Mouse (Mus musculus): ENCODE results near the gene Rnf216. TPM values are rescaled to one million over a fixed set of nuclear protein-coding genes. Genes with fewer than 3 reads are reported as not detected.

The Rnf216 gene
- polyA plus RNA-seq, 1 experiment from 2014 or later: 26.9 TPM

- Histone ChIP-seq H3K4me1 (ENCODE audit: control insufficient read depth, insufficient read depth, low read length) (peaks cover 18% of the 10 kb centered on the region), H3K9me3 (replicated peaks; ENCODE audit: control insufficient read depth, low read length) (no peaks in the 10 kb centered on the region), H3K36me3 (ENCODE audit: control insufficient read depth, insufficient read depth, low read length) (peaks cover 8% of the 10 kb centered on the region), H3K27ac (ENCODE audit: low read depth, low read length) (peak overlapping the region; percentile 98), H3K9ac (ENCODE audit: low read length) (peak overlapping the region; percentile 99), H3K4me3 (ENCODE audit: low read depth, low read length) (peak overlapping the region; percentile 99), H3K27me3 (replicated peaks; ENCODE audit: control insufficient read depth, insufficient read depth, low read length) (no peaks in the 10 kb centered on the region; the same call in 1 of the 2 replicates), H3K4me2 (ENCODE audit: low read length) (peak overlapping the region; percentile 90)
- DNase-seq (ENCODE audit: low spot score) (peak; percentile 46), ATAC-seq (peak; percentile 19)
- WGBS: under 1% methylated on average over 41 of the region's 59 CpGs
These were observed 152.0 kb downstream of the Rnf216 start for GRCm38 (mm10) chr5:142960775-142961271.

- Histone ChIP-seq H3K36me3 (ENCODE audit: control insufficient read depth, insufficient read depth, low read length) (0 out of 2 replicates have a peak, but pooled peaks cover 3% of the 10 kb centered on the region), H3K4me1 (ENCODE audit: control insufficient read depth, insufficient read depth, low read length) (peaks cover 17% of the 10 kb centered on the region), H3K4me2 (ENCODE audit: low read length) (peak within 1 kb of the TSS; percentile 90), H3K9me3 (replicated peaks; ENCODE audit: control insufficient read depth, low read length) (no peaks in the 10 kb centered on the region), H3K27ac (ENCODE audit: low read depth, low read length) (peak within 1 kb of the TSS; percentile 98), H3K9ac (ENCODE audit: low read length) (peak within 1 kb of the TSS; percentile 99), H3K4me3 (ENCODE audit: low read depth, low read length) (peak within 1 kb of the TSS; percentile 99), H3K27me3 (replicated peaks; ENCODE audit: control insufficient read depth, insufficient read depth, low read length) (no peaks in the 10 kb centered on the region; the same call in 1 of the 2 replicates)
- DNase-seq (ENCODE audit: low spot score): peak; percentile 95
- 6% methylated on average over 42 of the region's 44 CpGs for WGBS
- ATAC-seq: peak; percentile 76
These were observed 152.9 kb downstream of the Rnf216 start, which contains the start of gene Fscn1 for GRCm38 (mm10) chr5:142959576-142960556. Gene Fscn1, plus strand, starts transcription at chr5:142960343.

GRCm38 (mm10) chr5:142959156-142959555 is 153.6 kb downstream of the Rnf216 start:
- no peaks in the 10 kb centered on the region; the same call in 1 of the 2 replicates for H3K27me3 ChIP-seq (replicated peaks; ENCODE audit: control insufficient read depth, insufficient read depth, low read length)
- no peak for DNase-seq (ENCODE audit: low spot score)
- no peak for ATAC-seq
- H3K9ac ChIP-seq (ENCODE audit: low read length): no peak overlapping the region
- no peak overlapping the region for H3K4me2 ChIP-seq (ENCODE audit: low read length)
- no peaks in the 10 kb centered on the region for H3K36me3 ChIP-seq (ENCODE audit: control insufficient read depth, insufficient read depth, low read length)
- no peaks in the 10 kb centered on the region for H3K9me3 ChIP-seq (replicated peaks; ENCODE audit: control insufficient read depth, low read length)
- 75% methylated on average over 4 of the region's 4 CpGs for WGBS
- H3K4me3 ChIP-seq (ENCODE audit: low read depth, low read length): no peak overlapping the region
- H3K27ac ChIP-seq (ENCODE audit: low read depth, low read length): no peak overlapping the region
- H3K4me1 ChIP-seq (ENCODE audit: control insufficient read depth, insufficient read depth, low read length): peaks cover 10% of the 10 kb centered on the region

GRCm38 (mm10) chr5:142958464-142958863 is 154.3 kb downstream of the Rnf216 start:
- DNase-seq (ENCODE audit: low spot score): no peak
- no peak overlapping the region for H3K4me2 ChIP-seq (ENCODE audit: low read length)
- H3K4me1 ChIP-seq (ENCODE audit: control insufficient read depth, insufficient read depth, low read length): peaks cover 3% of the 10 kb centered on the region; the same call in 1 of the 2 replicates
- no peak overlapping the region for H3K9ac ChIP-seq (ENCODE audit: low read length)
- no peak for ATAC-seq
- no peaks in the 10 kb centered on the region for H3K9me3 ChIP-seq (replicated peaks; ENCODE audit: control insufficient read depth, low read length)
- H3K36me3 ChIP-seq (ENCODE audit: control insufficient read depth, insufficient read depth, low read length): no peaks in the 10 kb centered on the region
- no peak overlapping the region for H3K4me3 ChIP-seq (ENCODE audit: low read depth, low read length)
- H3K27ac ChIP-seq (ENCODE audit: low read depth, low read length): no peak overlapping the region
- H3K27me3 ChIP-seq (replicated peaks; ENCODE audit: control insufficient read depth, insufficient read depth, low read length): no peaks in the 10 kb centered on the region; the same call in 1 of the 2 replicates
- WGBS: 89% methylated on average over 14 of the region's 14 CpGs

DNA sequence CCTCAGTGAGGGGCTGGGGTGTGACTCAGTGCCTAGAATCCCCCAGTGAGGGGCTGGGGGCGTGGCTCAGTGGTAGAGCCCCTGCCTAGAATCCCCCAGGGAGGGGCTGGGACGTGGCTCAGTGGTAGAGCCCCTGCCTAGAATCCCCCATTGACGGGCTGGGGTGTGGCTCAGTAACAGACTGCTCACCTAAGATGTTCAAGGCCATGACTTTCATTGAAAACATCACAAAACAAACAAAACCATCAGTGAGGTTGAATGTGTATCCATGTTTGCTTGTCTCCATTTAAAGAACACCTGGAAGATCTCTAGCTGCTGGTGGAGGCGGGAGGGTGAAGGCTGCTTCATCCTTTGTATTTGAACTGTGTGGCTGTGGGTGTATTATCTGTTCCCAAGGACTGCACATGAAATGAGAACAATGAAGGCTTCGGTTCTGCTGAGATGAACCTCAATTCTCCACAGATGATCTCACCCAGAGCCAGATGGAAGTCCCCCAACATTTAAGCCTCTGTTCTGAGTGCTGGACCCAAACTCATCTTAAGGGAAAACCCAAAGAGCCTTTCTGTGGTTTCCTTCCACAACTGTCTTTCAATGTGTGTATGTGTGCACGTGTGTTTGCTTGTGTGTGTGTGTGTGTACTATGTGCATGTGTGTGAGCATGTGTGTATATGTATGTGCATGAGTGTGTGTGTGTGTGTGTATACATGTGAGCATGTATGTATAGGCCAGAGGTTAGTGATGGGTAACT is 155.7 kb downstream of the Rnf216 start:
- ATAC-seq (no peak), DNase-seq (ENCODE audit: low spot score) (no peak)
- H3K36me3 ChIP-seq (ENCODE audit: control insufficient read depth, insufficient read depth, low read length): no peaks in the 10 kb centered on the region
- peaks cover 2% of the 10 kb centered on the region; the same call in 1 of the 2 replicates for H3K4me1 ChIP-seq (ENCODE audit: control insufficient read depth, insufficient read depth, low read length)
- H3K27ac ChIP-seq (ENCODE audit: low read depth, low read length): no peak overlapping the region
- 62% methylated on average over 6 of the region's 6 CpGs for WGBS
- no peak overlapping the region for H3K4me3 ChIP-seq (ENCODE audit: low read depth, low read length)
- no peaks in the 10 kb centered on the region; the same call in 1 of the 2 replicates for H3K27me3 ChIP-seq (replicated peaks; ENCODE audit: control insufficient read depth, insufficient read depth, low read length)
- H3K4me2 ChIP-seq (ENCODE audit: low read length): no peak overlapping the region
- H3K9ac ChIP-seq (ENCODE audit: low read length): no peak overlapping the region
- no peaks in the 10 kb centered on the region for H3K9me3 ChIP-seq (replicated peaks; ENCODE audit: control insufficient read depth, low read length)

DNA sequence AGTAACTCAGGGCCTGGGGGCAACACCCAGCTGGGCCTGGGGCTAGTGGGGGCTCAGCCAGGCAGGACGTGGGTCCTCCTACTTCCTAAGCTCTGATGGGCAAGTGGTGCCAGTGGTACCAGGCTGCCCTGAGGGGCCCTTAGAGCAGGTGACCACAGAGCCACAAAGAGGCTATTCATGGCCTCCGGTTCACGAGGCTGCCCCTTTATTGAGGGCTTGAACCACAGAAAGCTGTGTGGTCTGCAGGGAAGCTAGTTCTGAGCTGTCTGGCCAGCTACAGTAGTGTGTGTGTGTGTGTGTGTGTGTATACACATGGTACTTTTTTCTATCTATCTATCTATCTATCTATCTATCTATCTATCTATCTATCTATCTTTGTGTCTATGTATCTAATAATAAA is 159.2 kb downstream of the Rnf216 start:
- ATAC-seq: no peak
- no peaks in the 10 kb centered on the region for H3K9me3 ChIP-seq (replicated peaks; ENCODE audit: control insufficient read depth, low read length)
- H3K27ac ChIP-seq (ENCODE audit: low read depth, low read length): no peak overlapping the region
- H3K4me2 ChIP-seq (ENCODE audit: low read length): no peak overlapping the region
- no peak overlapping the region for H3K4me3 ChIP-seq (ENCODE audit: low read depth, low read length)
- 35% methylated on average over 3 of the region's 3 CpGs for WGBS
- no peaks in the 10 kb centered on the region for H3K27me3 ChIP-seq (replicated peaks; ENCODE audit: control insufficient read depth, insufficient read depth, low read length)
- no peaks in the 10 kb centered on the region for H3K4me1 ChIP-seq (ENCODE audit: control insufficient read depth, insufficient read depth, low read length)
- H3K9ac ChIP-seq (ENCODE audit: low read length): no peak overlapping the region
- DNase-seq (ENCODE audit: low spot score): no peak
- H3K36me3 ChIP-seq (ENCODE audit: control insufficient read depth, insufficient read depth, low read length): no peaks in the 10 kb centered on the region

GRCm38 (mm10) chr5:142950405-142950804 is 162.4 kb downstream of the Rnf216 start:
- H3K4me1 ChIP-seq (ENCODE audit: control insufficient read depth, insufficient read depth, low read length): no peaks in the 10 kb centered on the region
- no peaks in the 10 kb centered on the region for H3K36me3 ChIP-seq (ENCODE audit: control insufficient read depth, insufficient read depth, low read length)
- WGBS: 57% methylated on average over 6 of the region's 6 CpGs
- no peak overlapping the region for H3K27ac ChIP-seq (ENCODE audit: low read depth, low read length)
- H3K9ac ChIP-seq (ENCODE audit: low read length): no peak overlapping the region
- ATAC-seq: no peak
- DNase-seq (ENCODE audit: low spot score): peak; percentile 65
- no peaks in the 10 kb centered on the region for H3K9me3 ChIP-seq (replicated peaks; ENCODE audit: control insufficient read depth, low read length)
- no peak overlapping the region for H3K4me2 ChIP-seq (ENCODE audit: low read length)
- no peak overlapping the region for H3K4me3 ChIP-seq (ENCODE audit: low read depth, low read length)
- H3K27me3 ChIP-seq (replicated peaks; ENCODE audit: control insufficient read depth, insufficient read depth, low read length): no peaks in the 10 kb centered on the region

GRCm38 (mm10) chr5:142949580-142949979 is 163.2 kb downstream of the Rnf216 start:
- 73% methylated on average over 6 of the region's 6 CpGs for WGBS
- Histone ChIP-seq H3K27ac (ENCODE audit: low read depth, low read length) (no peak overlapping the region), H3K9me3 (replicated peaks; ENCODE audit: control insufficient read depth, low read length) (no peaks in the 10 kb centered on the region), H3K4me1 (ENCODE audit: control insufficient read depth, insufficient read depth, low read length) (no peaks in the 10 kb centered on the region), H3K9ac (ENCODE audit: low read length) (no peak overlapping the region), H3K36me3 (ENCODE audit: control insufficient read depth, insufficient read depth, low read length) (no peaks in the 10 kb centered on the region), H3K27me3 (replicated peaks; ENCODE audit: control insufficient read depth, insufficient read depth, low read length) (no peaks in the 10 kb centered on the region), H3K4me3 (ENCODE audit: low read depth, low read length) (no peak overlapping the region), H3K4me2 (ENCODE audit: low read length) (no peak overlapping the region)
- ATAC-seq: no peak
- DNase-seq (ENCODE audit: low spot score): no peak

Data from forebrain, embryonic 14.5 days (tissue).